Mouse (Mus musculus) MEL (cell line): ENCODE data around the gene Wdr70. TPM values are rescaled to one million over a fixed set of nuclear protein-coding genes. Genes with fewer than 3 reads are reported as not detected.

Source experiments
- DNase-seq: peaks from one replicate; pipeline ENCODE4 v3.0.0; 2011; ENCODE audit warnings: low read depth, low spot score
- H3K27ac ChIP-seq: 2 replicates; pipeline ENCODE4 v1.5.1; 2012; ENCODE audit warnings: low read depth, mild to moderate bottlenecking, control low read depth, low read length, moderate library complexity; ENCODE audit not compliant: control insufficient read depth
- H3K27me3 ChIP-seq, 2 experiments: fragments of 150-350 bp in 1 of 2; sonication (generic) in 1 of 2; 2 replicates each; pipeline ENCODE4 v1.6.1; 2012; ENCODE audit warnings: low read length in 2 of 2, mild to moderate bottlenecking in 2 of 2, improper control_type of control experiment in 1 of 2, moderate library complexity in 1 of 2; ENCODE audit not compliant: insufficient read depth in 2 of 2, control insufficient read depth in 1 of 2
- H3K36me3 ChIP-seq, 2 experiments: 2 replicates each; pipeline ENCODE4 v1.6.1; 2012 to 2014; ENCODE audit warnings: low read length in 2 of 2, improper control_type of control experiment in 1 of 2, inconsistent platforms in 1 of 2, mild to moderate bottlenecking in 1 of 2; ENCODE audit not compliant: insufficient read depth in 2 of 2, control insufficient read depth in 1 of 2
- H3K4me1 ChIP-seq, 2 experiments: fragments of 150-350 bp in 1 of 2; sonication (generic) in 1 of 2; 2 replicates each; pipeline ENCODE4 v1.6.1; 2012; ENCODE audit warnings: low read length in 2 of 2, improper control_type of control experiment in 1 of 2, mild to moderate bottlenecking in 1 of 2; ENCODE audit not compliant: insufficient read depth in 2 of 2, control insufficient read depth in 1 of 2
- H3K4me3 ChIP-seq, 2 experiments: fragments of 150-350 bp in 1 of 2; sonication (generic) in 1 of 2; 2 replicates each; pipeline ENCODE4 v1.5.1; 2012; ENCODE audit warnings: low read depth in 2 of 2, low read length in 2 of 2, mild to moderate bottlenecking in 2 of 2, moderate library complexity in 2 of 2, control low read depth in 1 of 2, improper control_type of control experiment in 1 of 2; ENCODE audit not compliant: control insufficient read depth in 1 of 2, insufficient read depth in 1 of 2
- H3K79me2 ChIP-seq: 2 replicates; pipeline ENCODE4 v1.6.1; 2012; ENCODE audit warnings: mild to moderate bottlenecking, low read length, moderate library complexity; ENCODE audit not compliant: control insufficient read depth, poor library complexity, insufficient read depth
- H3K9ac ChIP-seq: 2 replicates; pipeline ENCODE4 v1.6.1; 2012; ENCODE audit warnings: low read depth, mild to moderate bottlenecking, control low read depth, low read length, moderate library complexity; ENCODE audit not compliant: control insufficient read depth, poor library complexity, severe bottlenecking
- H3K9me3 ChIP-seq: fragments of 150-350 bp; sonication (generic); replicated peaks from 2 replicates; pipeline ENCODE4 v1.6.1; 2012; ENCODE audit warnings: mild to moderate bottlenecking, low read length, improper control_type of control experiment, moderate library complexity; ENCODE audit not compliant: insufficient read depth
- CHD1 ChIP-seq: IDR thresholded peaks from 2 replicates; pipeline ENCODE4 v1.6.1; 2012; ENCODE audit warnings: low read depth, mild to moderate bottlenecking, inconsistent platforms, low read length, improper control_type of control experiment
- CHD2 ChIP-seq: IDR thresholded peaks from 2 replicates; pipeline ENCODE4 v1.6.1; 2011; ENCODE audit warnings: low read length, improper control_type of control experiment
- CTCF ChIP-seq, 3 experiments: IDR thresholded peaks in 2 of 3; conservative IDR thresholded peaks in 1 of 3; 2 replicates each; pipeline ENCODE4 v1.5.1; 2011 to 2012; ENCODE audit warnings: low read length in 3 of 3, low read depth in 2 of 3, mild to moderate bottlenecking in 2 of 3, improper control_type of control experiment in 1 of 3, inconsistent platforms in 1 of 3, mixed read lengths in 1 of 3, moderate library complexity in 1 of 3; ENCODE audit not compliant: control insufficient read depth in 1 of 3, insufficient read depth in 1 of 3, poor library complexity in 1 of 3, severe bottlenecking in 1 of 3
- E2F4 ChIP-seq: IDR thresholded peaks from 2 replicates; pipeline ENCODE4 v1.6.1; 2011; ENCODE audit warnings: low read depth, low read length, improper control_type of control experiment, borderline replicate concordance
- EP300 ChIP-seq, 2 experiments: IDR thresholded peaks; 2 replicates each; pipeline ENCODE4 v1.6.1; 2011; ENCODE audit warnings: improper control_type of control experiment in 2 of 2, low read length in 2 of 2, low read depth in 1 of 2, mild to moderate bottlenecking in 1 of 2
- ETS1 ChIP-seq: IDR thresholded peaks from 2 replicates; pipeline ENCODE4 v1.6.1; 2012; ENCODE audit warnings: low read depth, mild to moderate bottlenecking, inconsistent platforms, low read length, improper control_type of control experiment, moderate library complexity
- GATA1 ChIP-seq: IDR thresholded peaks from 2 replicates; pipeline ENCODE4 v1.6.1; 2011; ENCODE audit warnings: low read depth, low read length, improper control_type of control experiment
- HCFC1 ChIP-seq: IDR thresholded peaks from 2 replicates; pipeline ENCODE4 v1.6.1; 2012; ENCODE audit warnings: low read depth, mild to moderate bottlenecking, inconsistent platforms, low read length, improper control_type of control experiment, moderate library complexity
- MAZ ChIP-seq: IDR thresholded peaks from 2 replicates; pipeline ENCODE4 v1.6.1; 2012; ENCODE audit warnings: low read depth, mild to moderate bottlenecking, inconsistent platforms, low read length, improper control_type of control experiment
- MXI1 ChIP-seq: IDR thresholded peaks from 2 replicates; pipeline ENCODE4 v1.6.1; 2011; ENCODE audit warnings: mild to moderate bottlenecking, low read depth, low read length, improper control_type of control experiment
- MYB ChIP-seq: IDR thresholded peaks from 2 replicates; pipeline ENCODE4 v1.6.1; 2011; ENCODE audit warnings: mild to moderate bottlenecking, low read depth, low read length, improper control_type of control experiment
- MYC ChIP-seq: IDR thresholded peaks from 2 replicates; pipeline ENCODE4 v1.6.1; 2011; ENCODE audit warnings: low read depth, mild to moderate bottlenecking, low read length, improper control_type of control experiment, moderate library complexity
- NRF1 ChIP-seq: IDR thresholded peaks from 2 replicates; pipeline ENCODE4 v1.6.1; 2014; ENCODE audit warnings: low read depth, mild to moderate bottlenecking, inconsistent platforms, low read length, improper control_type of control experiment, moderate library complexity; ENCODE audit not compliant: poor library complexity, insufficient read depth, severe bottlenecking
- POLR2A ChIP-seq, 2 experiments: IDR thresholded peaks; 2 replicates each; pipeline ENCODE4 v1.6.1; 2011 to 2012; ENCODE audit warnings: low read length in 2 of 2, mild to moderate bottlenecking in 2 of 2, control low read depth in 1 of 2, improper control_type of control experiment in 1 of 2, low read depth in 1 of 2, moderate library complexity in 1 of 2; ENCODE audit not compliant: control insufficient read depth in 1 of 2, insufficient read depth in 1 of 2, poor library complexity in 1 of 2
- POLR2AphosphoS5 ChIP-seq: IDR thresholded peaks from 2 replicates; pipeline ENCODE4 v1.6.1; 2012; ENCODE audit warnings: low read depth, borderline replicate concordance, mild to moderate bottlenecking, inconsistent platforms, low read length, moderate library complexity, mixed read lengths
- RAD21 ChIP-seq: IDR thresholded peaks from 2 replicates; pipeline ENCODE4 v1.6.1; 2011; ENCODE audit warnings: mild to moderate bottlenecking, low read depth, low read length, improper control_type of control experiment
- TAL1 ChIP-seq: IDR thresholded peaks from 2 replicates; pipeline ENCODE4 v1.6.1; 2012; ENCODE audit warnings: mild to moderate bottlenecking, inconsistent platforms, low read length, moderate library complexity, mixed read lengths
- USF1 ChIP-seq: IDR thresholded peaks from 2 replicates; pipeline ENCODE4 v1.6.1; 2014; ENCODE audit warnings: low read depth, mild to moderate bottlenecking, inconsistent platforms, low read length, improper control_type of control experiment, moderate library complexity
- USF2 ChIP-seq, 2 experiments: IDR thresholded peaks; 2 replicates each; pipeline ENCODE4 v1.6.1; 2011 to 2012; ENCODE audit warnings: improper control_type of control experiment in 2 of 2, low read length in 2 of 2, borderline replicate concordance in 1 of 2, inconsistent platforms in 1 of 2, low read depth in 1 of 2, mild to moderate bottlenecking in 1 of 2; ENCODE audit not compliant: insufficient read depth in 1 of 2
- ZKSCAN1 ChIP-seq: IDR thresholded peaks from 2 replicates; pipeline ENCODE4 v1.6.1; 2012; ENCODE audit warnings: low read depth, mild to moderate bottlenecking, inconsistent platforms, low read length, improper control_type of control experiment, moderate library complexity
- polyA plus RNA-seq, 2 experiments: library from polyadenylated mRNA; stranded (reverse) in 1 of 2; unstranded in 1 of 2; fragments of >175 nt in 1 of 2; fragments of >200 nt in 1 of 2; gene quantifications; 2 replicates each; pipeline versions ENCODE4 v1.2.1 to v1.2.4; 2012; ENCODE audit warnings: low replicate concordance in 2 of 2, low read depth in 1 of 2; ENCODE audit not compliant: insufficient read length in 2 of 2, insufficient read depth in 1 of 2, missing spikeins in 1 of 2
- total RNA-seq: library from RNA; depleted of rRNA; stranded (reverse); fragments of 300-350 nt; gene quantifications from 2 replicates; pipeline ENCODE4 v1.2.3, GENCODE M21; 2012

Gene Wdr70
- total and polyA plus RNA-seq, 3 experiments, result 40.7 to 48.8 TPM; not detected in 1

DNA sequence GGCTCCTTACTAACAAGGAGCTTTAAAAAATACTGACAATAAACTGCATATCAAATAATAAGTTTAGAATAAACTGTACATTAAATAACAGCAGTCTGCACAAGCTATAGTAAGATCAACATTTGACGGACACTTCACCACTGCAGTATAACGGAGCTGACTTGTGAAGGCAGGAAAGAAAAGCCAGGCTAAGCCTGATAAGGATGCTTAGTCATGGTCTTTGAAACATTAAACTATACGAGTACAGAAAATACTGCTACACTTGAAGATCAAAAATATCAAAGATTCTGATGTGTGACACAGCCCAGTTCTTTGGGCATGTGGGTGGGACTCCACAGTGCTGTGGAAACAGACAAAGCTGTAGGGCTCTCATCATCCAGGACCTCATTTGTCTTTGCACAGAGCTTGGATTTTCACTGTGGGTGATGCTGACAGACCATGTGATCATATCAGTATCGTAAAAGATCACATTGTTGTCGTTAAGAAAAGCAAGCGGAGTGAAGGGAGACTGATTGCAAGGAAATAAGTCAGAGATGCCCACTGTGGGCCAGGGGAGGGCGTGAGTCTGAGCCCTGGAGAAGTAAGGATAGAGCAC is 163.3 kb downstream of the Wdr70 start:
- peak overlapping the region; percentile 58 for H3K27ac ChIP-seq
- peak overlapping the region; percentile 7; the same call in 1 of the 2 replicates for H3K9ac ChIP-seq
- peak overlapping the region in 1 of 2 experiments; percentile 22; a peak in 2 of 4 replicates for H3K4me3 ChIP-seq
- peaks cover 0 to 14% of the 10 kb centered on the region in 2 experiments; a peak in 2 of 4 replicates for H3K36me3 ChIP-seq
- no peaks in the 10 kb centered on the region for H3K27me3 ChIP-seq
- H3K79me2 ChIP-seq, result no peaks in the 10 kb centered on the region
- DNase-seq, result peak; percentile 82
- TF ChIP-seq NRF1 (no peak), POLR2A (IDR thresholded peaks at IDR 0.05; ENCODE audit: control insufficient read depth in 1 of 2, insufficient read depth in 1 of 2, low read depth in 1 of 2, low read length in 2 of 2, poor library complexity in 1 of 2) (no peak), POLR2AphosphoS5 (no peak), GATA1 (peak; percentile 77), HCFC1 (no peak), CHD2 (no peak), CTCF (IDR thresholded peaks at IDR 0.05 in 2 of 3, conservative IDR thresholded peaks at IDR 0.05 in 1 of 3; ENCODE audit: control insufficient read depth in 1 of 3, insufficient read depth in 1 of 3, low read depth in 2 of 3, low read length in 3 of 3, poor library complexity in 1 of 3, severe bottlenecking in 1 of 3) (no peak), RAD21 (no peak), CHD1 (no peak), USF2 (IDR thresholded peaks at IDR 0.05; ENCODE audit: borderline replicate concordance in 1 of 2, insufficient read depth in 1 of 2, low read depth in 1 of 2, low read length in 2 of 2) (no peak), USF1 (peak; percentile 69), TAL1 (peak; percentile 36), MXI1 (0 out of 2 replicates have a peak, but pooled peaks have one; percentile 46), E2F4 (no peak), MAZ (no peak), ETS1 (0 out of 2 replicates have a peak, but pooled peaks have one; percentile 9), MYC (no peak), ZKSCAN1 (no peak), EP300 (IDR thresholded peaks at IDR 0.05; ENCODE audit: low read depth in 1 of 2, low read length in 2 of 2) (peak; percentile 69 to 76), MYB (no peak)
- no peaks in the 10 kb centered on the region for H3K9me3 ChIP-seq
- peaks cover 2 to 8% of the 10 kb centered on the region in 2 experiments; a peak in 2 of 4 replicates for H3K4me1 ChIP-seq
